Comparison of ENCODE assay signal across 8 mouse cellular contexts in genomic region chr11:43434024-43434407, GRCm38 (mm10). TPM values are rescaled to one million over a fixed set of nuclear protein-coding genes. Genes with fewer than 3 reads are reported as not detected.
DNase-seq lines count a peak whose midpoint lies in the region; ATAC-seq and TF ChIP-seq lines count a peak whose summit lies in the region.

No protein-coding gene starts in this region.

- H3K9me3 ChIP-seq in embryonic facial prominence, embryonic 14.5 days (ENCODE audit: control insufficient read depth, low read length), result no peaks in the 10 kb centered on the region
- H3K9me3 ChIP-seq in limb, embryonic 10.5 days (replicated peaks), result no peaks in the 10 kb centered on the region
- no peaks in the 10 kb centered on the region for H3K9me3 ChIP-seq in neural tube, embryonic 14.5 days (ENCODE audit: control insufficient read depth, low read length)

- peak overlapping the region; percentile 88 for H3K4me3 ChIP-seq in lung, adult 2 months (replicated peaks; ENCODE audit: extremely low read depth, low read depth, low read length)
- H3K4me3 ChIP-seq in embryonic facial prominence, embryonic 14.5 days (ENCODE audit: low read depth, low read length), result peak overlapping the region; percentile 91
- peak overlapping the region; percentile 86 for H3K4me3 ChIP-seq in limb, embryonic 10.5 days
- peak overlapping the region; percentile 86 for H3K4me3 ChIP-seq in neural tube, embryonic 14.5 days (ENCODE audit: low read depth, low read length)

- H3K4me1 ChIP-seq in lung, adult 2 months (ENCODE audit: control insufficient read depth, insufficient read depth, low read length), result peaks cover 3% of the 10 kb centered on the region; the same call in 1 of the 2 replicates
- peaks cover 5% of the 10 kb centered on the region; the same call in 1 of the 2 replicates for H3K4me1 ChIP-seq in embryonic facial prominence, embryonic 14.5 days (ENCODE audit: control insufficient read depth, insufficient read depth, low read length)
- H3K4me1 ChIP-seq in limb, embryonic 10.5 days, result peaks cover 9% of the 10 kb centered on the region
- no peaks in the 10 kb centered on the region for H3K4me1 ChIP-seq in neural tube, embryonic 14.5 days (ENCODE audit: control insufficient read depth, insufficient read depth, low read length)

- TF ChIP-seq POLR2A in lung, adult 2 months (IDR thresholded peaks at IDR 0.05; ENCODE audit: borderline replicate concordance, extremely low read depth, low read depth, low read length), result no peak

- peak overlapping the region; percentile 65 for H3K4me2 ChIP-seq in embryonic facial prominence, embryonic 14.5 days (ENCODE audit: low read depth, low read length)
- H3K4me2 ChIP-seq in neural tube, embryonic 14.5 days (ENCODE audit: low read depth, low read length), result peak overlapping the region; percentile 56

- no peak for TF ChIP-seq CTCF in lung, adult 2 months (IDR thresholded peaks at IDR 0.05; ENCODE audit: insufficient read depth, low read length)

- no peak overlapping the region for H3K27ac ChIP-seq in embryonic facial prominence, embryonic 14.5 days (replicated peaks; ENCODE audit: low read depth, low read length)
- peak overlapping the region; percentile 83 for H3K27ac ChIP-seq in limb, embryonic 10.5 days
- H3K27ac ChIP-seq in neural tube, embryonic 14.5 days (ENCODE audit: low read depth, low read length), result no peak overlapping the region

- H3K9ac ChIP-seq in embryonic facial prominence, embryonic 14.5 days (ENCODE audit: low read depth, low read length), result peak overlapping the region; percentile 84
- peak overlapping the region; percentile 70 for H3K9ac ChIP-seq in neural tube, embryonic 14.5 days (replicated peaks; ENCODE audit: low read depth, low read length)

- peak; percentile 28 for ATAC-seq in embryonic facial prominence, embryonic 14.5 days (ENCODE audit: low read depth)
- ATAC-seq in neural tube, embryonic 14.5 days (ENCODE audit: low read depth), result peak; percentile 29; the same call in 1 of the 2 replicates
- ATAC-seq in cerebellum, adult (ENCODE audit: insufficient number of reproducible peaks, low FRiP score, low TSS enrichment), result no peak

- no peaks in the 10 kb centered on the region for H3K27me3 ChIP-seq in embryonic facial prominence, embryonic 14.5 days (replicated peaks; ENCODE audit: control insufficient read depth, insufficient read depth, low read length)
- no peaks in the 10 kb centered on the region for H3K27me3 ChIP-seq in limb, embryonic 10.5 days (ENCODE audit: low read depth, poor library complexity, severe bottlenecking)
- no peaks in the 10 kb centered on the region for H3K27me3 ChIP-seq in neural tube, embryonic 14.5 days (ENCODE audit: control insufficient read depth, insufficient read depth, low read length)

- 1% methylated on average over 9 of the region's 9 CpGs for WGBS in lung, adult 2 months
- 4% methylated on average over 9 of the region's 9 CpGs for WGBS in embryonic facial prominence, embryonic 14.5 days
- WGBS in limb, embryonic 10.5 days, result 3% methylated on average over 9 of the region's 9 CpGs
- 7% methylated on average over 9 of the region's 9 CpGs for WGBS in neural tube, embryonic 14.5 days

- H3K36me3 ChIP-seq in embryonic facial prominence, embryonic 14.5 days (ENCODE audit: control insufficient read depth, insufficient read depth, low read length), result peaks cover 20% of the 10 kb centered on the region
- peaks cover 19% of the 10 kb centered on the region for H3K36me3 ChIP-seq in limb, embryonic 10.5 days
- peaks cover 7% of the 10 kb centered on the region; the same call in 1 of the 2 replicates for H3K36me3 ChIP-seq in neural tube, embryonic 14.5 days (ENCODE audit: control insufficient read depth, insufficient read depth, low read length)

- DNase-seq in lung, adult 2 months, result no peak
- no peak for DNase-seq in lung, postnatal 36 days
- no peak for DNase-seq in embryonic facial prominence, embryonic 14.5 days (ENCODE audit: low spot score)
- DNase-seq in limb, embryonic 10.5 days (ENCODE audit: low spot score), result no peak
- DNase-seq in T-cell, adult 2 months (ENCODE audit: low spot score), result no peak
- no peak for DNase-seq in kidney, postnatal 4 days

RNA-seq across cellular contexts. Expression of gene Slu7, which starts 0.5 kb away (rescaled TPM):
- 3.2 and 6.0 TPM in 2 replicates for polyA plus RNA-seq in lung, adult 2 months (2012; rRNA removed)
- polyA plus RNA-seq in embryonic facial prominence, embryonic 14.5 days (2014; fragmentation: Nextera tagmentation; extraction: Ambion mirVana), result 46.2 and 54.1 TPM in 2 replicates
- polyA plus RNA-seq in limb, embryonic 10.5 days (2016; fragmentation: Nextera tagmentation; extraction: Ambion mirVana), result 49.2 and 59.9 TPM in 2 replicates
- polyA plus RNA-seq in neural tube, embryonic 14.5 days (2014; fragmentation: Nextera tagmentation; extraction: Ambion mirVana), result 64.2 and 65.2 TPM in 2 replicates

RNA-seq across cellular contexts. Expression of gene Pttg1, which starts 8.0 kb away (rescaled TPM):
- 4.3 and 15.4 TPM in 2 replicates for polyA plus RNA-seq in lung, adult 2 months (2012; rRNA removed)
- polyA plus RNA-seq in embryonic facial prominence, embryonic 14.5 days (2014; fragmentation: Nextera tagmentation; extraction: Ambion mirVana), result 71.3 and 83.2 TPM in 2 replicates
- 86.4 and 104 TPM in 2 replicates for polyA plus RNA-seq in limb, embryonic 10.5 days (2016; fragmentation: Nextera tagmentation; extraction: Ambion mirVana)
- 36.1 and 40.3 TPM in 2 replicates for polyA plus RNA-seq in neural tube, embryonic 14.5 days (2014; fragmentation: Nextera tagmentation; extraction: Ambion mirVana)

RNA-seq across cellular contexts. Expression of gene C1qtnf2, which starts 40.1 kb away (rescaled TPM):
- 35.1 and 62.4 TPM in 2 replicates for polyA plus RNA-seq in lung, adult 2 months (2012; rRNA removed)
- 32.3 and 32.7 TPM in 2 replicates for polyA plus RNA-seq in embryonic facial prominence, embryonic 14.5 days (2014; fragmentation: Nextera tagmentation; extraction: Ambion mirVana)
- 0.45 and 0.64 TPM in 2 replicates for polyA plus RNA-seq in limb, embryonic 10.5 days (2016; fragmentation: Nextera tagmentation; extraction: Ambion mirVana)
- 3.6 and 13.2 TPM in 2 replicates for polyA plus RNA-seq in neural tube, embryonic 14.5 days (2014; fragmentation: Nextera tagmentation; extraction: Ambion mirVana)
